7 mouse cellular contexts compared by ENCODE assay signal in the genomic region with DNA sequence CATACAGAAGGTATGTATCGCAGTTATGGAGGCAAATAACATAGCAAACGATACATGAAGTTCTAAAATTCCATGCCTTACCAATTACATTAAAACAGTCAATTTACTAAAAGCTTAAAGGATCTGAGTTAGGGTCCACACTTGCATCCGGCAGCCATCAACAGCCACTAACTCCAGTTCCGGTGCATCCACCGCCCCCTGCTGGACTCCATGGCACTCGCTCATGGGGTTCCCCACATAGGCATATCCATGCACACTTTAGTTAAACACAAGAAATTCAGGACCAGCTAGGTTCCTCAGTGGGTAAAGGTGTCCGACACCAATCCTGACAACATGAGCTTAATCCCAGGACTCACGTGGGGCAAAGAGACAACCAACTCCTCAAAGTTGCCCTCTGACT. TPM values are rescaled to one million over a fixed set of nuclear protein-coding genes. Genes with fewer than 3 reads are reported as not detected.
A peak's percentile ranks its signal among the peaks of the same experiment; 100 is the strongest.
DNase-seq lines count a peak whose midpoint lies in the region; ATAC-seq and TF ChIP-seq lines count a peak whose summit lies in the region.

No protein-coding gene starts in this region.

- peak; percentile 81 for TF ChIP-seq CTCF in ES-Bruce4 (IDR thresholded peaks at IDR 0.05; ENCODE audit: low read depth, low read length)

- 41% methylated on average over 8 of the region's 8 CpGs for WGBS in forebrain, embryonic 12.5 days

- no peaks in the 10 kb centered on the region for H3K27me3 ChIP-seq in ES-Bruce4 (ENCODE audit: control insufficient read depth, insufficient read depth, low read length, poor library complexity, severe bottlenecking)
- no peaks in the 10 kb centered on the region for H3K27me3 ChIP-seq in forebrain, embryonic 12.5 days

- no peaks in the 10 kb centered on the region for H3K4me1 ChIP-seq in ES-Bruce4 (ENCODE audit: control insufficient read depth, insufficient read depth, low read length)
- H3K4me1 ChIP-seq in forebrain, embryonic 12.5 days = no peaks in the 10 kb centered on the region

- TF ChIP-seq POLR2A in ES-Bruce4 (IDR thresholded peaks at IDR 0.05; ENCODE audit: insufficient read depth, low read length) = no peak

- peak; percentile 48 to 54 for DNase-seq in layer of hippocampus, postnatal 10 days (ENCODE audit: low spot score in 2 of 2)
- no peak for DNase-seq in layer of hippocampus, adult 9-11 months
- peak; percentile 82 to 86 for DNase-seq in kidney, postnatal 4 days
- DNase-seq in retina, embryonic 14.5 days (ENCODE audit: low spot score) = peak; percentile 77

- no peak overlapping the region for H3K9ac ChIP-seq in ES-Bruce4 (ENCODE audit: low read depth, poor library complexity, severe bottlenecking)
- no peak overlapping the region for H3K9ac ChIP-seq in forebrain, embryonic 12.5 days

- peak; percentile 31 for ATAC-seq in activated CD4-positive, CD25-positive, alpha-beta regulatory T cell, adult 4 months
- peak; percentile 49; the same call in 1 of the 2 replicates for ATAC-seq in forebrain, embryonic 12.5 days (ENCODE audit: low FRiP score)

- H3K4me3 ChIP-seq in ES-Bruce4 (ENCODE audit: low read depth, low read length) = no peak overlapping the region
- H3K4me3 ChIP-seq in forebrain, embryonic 12.5 days (replicated peaks) = no peak overlapping the region

- no peak for TF ChIP-seq EP300 in ES-Bruce4 (IDR thresholded peaks at IDR 0.05; ENCODE audit: insufficient read depth, low read depth, low read length)

- H3K27ac ChIP-seq in ES-Bruce4 (ENCODE audit: insufficient read depth, low read length) = no peak overlapping the region
- no peak overlapping the region for H3K27ac ChIP-seq in forebrain, embryonic 12.5 days

- no peak overlapping the region for H3K4me2 ChIP-seq in forebrain, embryonic 12.5 days

- H3K9me3 ChIP-seq in ES-Bruce4 (replicated peaks; ENCODE audit: control insufficient read depth, insufficient read depth, low read length, poor library complexity, severe bottlenecking) = no peaks in the 10 kb centered on the region
- H3K9me3 ChIP-seq in forebrain, embryonic 12.5 days = no peaks in the 10 kb centered on the region

- H3K36me3 ChIP-seq in ES-Bruce4 (ENCODE audit: control insufficient read depth, insufficient read depth, low read length, poor library complexity, severe bottlenecking) = no peaks in the 10 kb centered on the region
- H3K36me3 ChIP-seq in forebrain, embryonic 12.5 days (replicated peaks) = 0 out of 2 replicates have a peak, but pooled peaks cover 5% of the 10 kb centered on the region

RNA-seq across cellular contexts. Expression of a gene that starts 9.0 kb away (rescaled TPM):
- 10 to 100 TPM; 56.8 to 57.6 TPM for total RNA-seq in layer of hippocampus, postnatal 10 days (2021)
- polyA plus RNA-seq in ES-Bruce4 (2011; ENCODE audit: insufficient read depth, insufficient read length, low read depth, missing spikeins) = 43.2 and 47.4 TPM in 2 replicates
- 10 to 100 TPM; 26.0 to 32.0 TPM for polyA plus RNA-seq in activated CD4-positive, CD25-positive, alpha-beta regulatory T cell, adult 4 months (2017; shearing (Covaris generic))
- polyA plus RNA-seq in forebrain, embryonic 12.5 days (2016; fragmentation: Nextera tagmentation; extraction: Ambion mirVana) = 82.4 and 85.6 TPM in 2 replicates

RNA-seq across cellular contexts. Expression of a gene that starts 9.0 kb away (rescaled TPM):
- 10 to 100 TPM; 64.7 to 67.3 TPM for total RNA-seq in layer of hippocampus, postnatal 10 days (2021)
- polyA plus RNA-seq in ES-Bruce4 (2011; ENCODE audit: insufficient read depth, insufficient read length, low read depth, missing spikeins) = 178 and 183 TPM in 2 replicates
- 100 to 1,000 TPM in 1 of 2 experiments, 10 to 100 TPM in 1; 83.0 to 101 TPM for polyA plus RNA-seq in activated CD4-positive, CD25-positive, alpha-beta regulatory T cell, adult 4 months (2017; shearing (Covaris generic))
- polyA plus RNA-seq in forebrain, embryonic 12.5 days (2016; fragmentation: Nextera tagmentation; extraction: Ambion mirVana) = 99.0 and 99.9 TPM in 2 replicates
